Mouse (Mus musculus) naive thymus-derived CD4-positive, alpha-beta T cell, adult 2 months (primary cell): ENCODE data around the gene Hesx1.
A peak's percentile ranks its signal among the peaks of the same experiment; 100 is the strongest.

Experiments
- DNase-seq: peaks from one replicate; pipeline ENCODE4 v3.0.0-alpha.2; 2011; ENCODE audit warnings: low read depth

Hesx1 gene

GRCm38 (mm10) chr14:27013658-27014057, 19.4 kb downstream of the Hesx1 start:
- DNase-seq, result no peak

DNA sequence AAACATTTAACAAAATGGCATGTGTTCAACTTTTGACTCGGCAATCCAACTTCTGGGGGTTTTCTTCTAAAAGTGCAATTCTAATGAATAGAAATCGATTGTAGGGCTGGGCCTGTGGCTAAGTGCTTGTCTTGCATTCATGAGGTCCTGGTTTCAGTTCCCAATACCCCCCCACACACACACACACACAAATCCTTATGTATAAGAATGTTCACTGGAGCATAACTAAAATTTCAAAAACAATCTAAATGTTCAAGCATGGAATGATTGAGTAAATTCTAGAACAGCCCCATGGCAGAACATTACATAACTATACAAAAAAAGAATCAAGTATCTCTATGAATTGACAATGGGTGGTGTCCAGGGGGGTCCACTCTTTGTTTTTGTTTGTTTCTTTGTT, 23.7 kb downstream of the Hesx1 start:
- DNase-seq, result no peak

GRCm38 (mm10) chr14:27019850-27020249, 25.6 kb downstream of the Hesx1 start:
- no peak for DNase-seq

GRCm38 (mm10) chr14:27022876-27023275, 28.7 kb downstream of the Hesx1 start:
- DNase-seq, result peak; percentile 84

- DNase-seq, result no peak
Observed at GRCm38 (mm10) chr14:27024664-27025063, 30.4 kb downstream of the Hesx1 start.

GRCm38 (mm10) chr14:27029771-27030173, 35.6 kb downstream of the Hesx1 start:
- DNase-seq, result peak; percentile 80

DNA sequence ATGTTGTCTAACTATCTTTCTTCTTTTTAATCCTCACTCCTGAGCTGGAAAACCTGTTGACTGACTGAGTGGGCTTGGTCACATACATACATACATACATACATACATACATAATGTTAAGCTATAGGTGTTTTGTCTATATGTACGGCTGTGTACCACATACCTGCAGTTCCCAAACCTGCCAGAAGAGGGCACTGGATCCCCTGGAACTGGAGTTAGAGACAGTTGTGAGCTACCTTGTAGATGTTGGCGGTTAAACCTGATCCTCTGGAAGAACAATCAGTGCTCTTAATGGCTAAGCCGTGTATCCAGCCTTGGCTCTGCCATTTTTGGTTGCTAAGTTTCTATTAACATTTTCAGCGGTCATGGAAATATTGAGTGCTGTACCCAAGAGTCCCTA, 36.9 kb downstream of the Hesx1 start:
- DNase-seq, result peak; percentile 77

- DNase-seq, result no peak
Observed at GRCm38 (mm10) chr14:27037513-27037912, 43.3 kb downstream of the Hesx1 start.

- peak; percentile 84 for DNase-seq
Observed at GRCm38 (mm10) chr14:27038783-27039182, 44.6 kb downstream of the Hesx1 start, which contains the start of gene Il17rd. TSS of gene Il17rd (plus strand) at chr14:27038941.

- DNase-seq, result peak; percentile 45
Observed at GRCm38 (mm10) chr14:27039281-27040248, 45.3 kb downstream of the Hesx1 start.

DNA sequence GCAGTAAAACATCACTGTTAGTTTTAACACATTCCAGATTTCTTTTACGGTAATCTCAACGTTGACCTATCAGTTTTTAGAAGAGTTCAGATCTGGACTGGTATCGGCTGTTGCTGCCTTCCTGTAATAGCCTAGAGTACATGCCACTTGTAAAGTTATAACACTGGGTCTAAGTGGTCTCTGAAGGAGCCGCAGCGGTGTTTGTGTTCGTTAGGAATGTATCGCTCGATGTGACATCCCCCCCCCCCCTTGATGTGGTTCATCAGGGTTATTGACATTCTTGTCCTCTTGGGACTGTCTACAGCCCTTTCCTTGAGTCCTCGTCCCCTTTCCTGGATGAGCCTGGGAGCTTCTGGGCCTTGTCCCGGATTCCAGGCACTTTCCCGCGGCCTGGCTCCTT, 46.2 kb downstream of the Hesx1 start:
- DNase-seq, result no peak

- DNase-seq, result no peak
Observed at GRCm38 (mm10) chr14:27042280-27042983, 48.2 kb downstream of the Hesx1 start.

- DNase-seq, result no peak
Observed at GRCm38 (mm10) chr14:27043416-27043815, 49.2 kb downstream of the Hesx1 start.

- DNase-seq, result no peak
Observed at GRCm38 (mm10) chr14:27044221-27044966, 50.2 kb downstream of the Hesx1 start.

DNA sequence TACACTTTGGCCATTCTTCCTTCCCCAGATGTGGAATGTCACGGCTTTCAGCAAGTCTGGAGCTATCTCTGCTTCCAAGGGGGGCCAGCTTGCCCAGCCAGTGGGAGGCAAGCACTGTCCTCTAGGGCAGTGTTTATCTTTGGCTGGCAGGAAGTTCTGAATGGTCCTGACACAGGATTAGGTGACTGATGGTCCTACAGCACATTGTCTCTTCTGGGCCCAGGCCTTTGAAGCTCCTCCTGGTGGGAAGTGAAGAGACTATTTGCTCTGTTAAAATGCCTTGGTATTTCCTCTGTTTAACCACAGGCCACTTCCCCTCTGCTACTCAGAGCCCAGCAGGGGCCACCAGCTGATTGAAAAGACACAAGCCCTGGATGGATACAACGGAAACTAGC, 50.7 kb downstream of the Hesx1 start:
- DNase-seq, result peak; percentile 46

- DNase-seq, result no peak
Observed at GRCm38 (mm10) chr14:27048231-27048956, 54.2 kb downstream of the Hesx1 start.

GRCm38 (mm10) chr14:27050043-27050442, 55.8 kb downstream of the Hesx1 start:
- DNase-seq, result no peak

DNA sequence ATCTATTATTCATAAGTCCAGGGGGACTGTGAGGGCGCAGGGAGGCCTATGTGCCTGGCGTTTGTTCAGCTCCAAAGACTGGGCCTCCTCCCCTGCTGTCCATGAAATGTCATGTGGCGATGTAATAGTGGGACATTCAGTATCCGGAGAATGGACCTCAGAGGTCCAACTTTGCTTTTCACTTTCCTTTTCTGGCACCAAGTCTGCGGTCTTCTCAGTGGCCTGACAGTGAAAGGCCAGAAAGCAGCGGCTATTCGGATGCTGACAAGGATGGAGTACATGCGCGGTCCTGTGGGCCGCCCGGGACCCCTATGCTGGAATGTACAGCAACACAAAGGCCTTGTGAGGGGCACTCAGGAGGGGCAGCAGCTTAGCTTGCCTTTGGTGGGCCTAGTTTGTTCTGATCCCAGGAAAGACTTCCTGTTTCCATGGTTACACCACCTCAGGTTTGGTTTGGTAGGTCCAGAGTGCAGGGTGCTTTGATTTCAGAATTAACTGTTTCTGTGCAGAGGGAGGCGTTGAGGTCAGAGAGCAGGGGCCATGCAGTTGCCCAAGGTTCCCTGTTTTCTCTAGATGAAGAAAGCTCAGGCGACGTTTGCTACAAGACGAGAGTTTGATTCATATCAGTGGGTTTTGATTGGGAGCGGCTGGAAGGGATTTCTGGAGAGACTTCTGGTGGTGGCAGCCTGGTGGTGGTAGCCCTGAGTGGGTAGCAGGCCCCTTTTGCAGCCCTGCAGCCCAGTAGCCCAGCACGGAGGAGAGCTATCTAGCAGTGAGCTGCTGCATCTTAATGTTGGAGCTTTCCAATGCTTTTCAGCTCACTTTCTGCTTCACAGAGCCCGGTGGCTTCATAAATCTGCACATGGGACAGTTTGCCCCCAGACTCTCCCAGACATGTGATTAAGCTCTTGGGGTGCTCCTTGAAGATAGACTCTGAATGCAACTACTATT, 56.6 kb downstream of the Hesx1 start:
- DNase-seq, result no peak

GRCm38 (mm10) chr14:27051511-27051895, 57.3 kb downstream of the Hesx1 start:
- DNase-seq, result no peak
